Mouse (Mus musculus): ENCODE results near the gene Arhgap17.

- TF ChIP-seq POLR2A (IDR thresholded peaks at IDR 0.05; ENCODE audit: control insufficient read depth in 1 of 2, insufficient read depth in 1 of 2, low read depth in 1 of 2, low read length in 2 of 2, poor library complexity in 1 of 2), result peak; percentile 43 to 87; a peak in 2 of 4 replicates
- no peak for TF ChIP-seq SMC3 (IDR thresholded peaks at IDR 0.05; ENCODE audit: low read depth, low read length)
- no peak for TF ChIP-seq EP300 (IDR thresholded peaks at IDR 0.05; ENCODE audit: low read depth in 1 of 2, low read length in 2 of 2)
- TF ChIP-seq CTCF (IDR thresholded peaks at IDR 0.05 in 2 of 3, conservative IDR thresholded peaks at IDR 0.05 in 1 of 3; ENCODE audit: control insufficient read depth in 1 of 3, insufficient read depth in 1 of 3, low read depth in 2 of 3, low read length in 3 of 3, poor library complexity in 1 of 3, severe bottlenecking in 1 of 3), result no peak
- TF ChIP-seq SIN3A (IDR thresholded peaks at IDR 0.05; ENCODE audit: low read length), result peak; percentile 85
- no peak for TF ChIP-seq ZC3H11A (IDR thresholded peaks at IDR 0.05; ENCODE audit: low read depth, low read length)
- TF ChIP-seq RCOR1 (IDR thresholded peaks at IDR 0.05; ENCODE audit: low read depth, low read length), result no peak
- no peak for TF ChIP-seq MYB (IDR thresholded peaks at IDR 0.05; ENCODE audit: low read depth, low read length)
- TF ChIP-seq ELF1 (IDR thresholded peaks at IDR 0.05; ENCODE audit: low read depth, low read length), result peak; percentile 99
- TF ChIP-seq CHD1 (IDR thresholded peaks at IDR 0.05; ENCODE audit: low read depth, low read length), result no peak
- no peak for TF ChIP-seq TAL1 (IDR thresholded peaks at IDR 0.05; ENCODE audit: low read length)
- no peak for TF ChIP-seq USF2 (IDR thresholded peaks at IDR 0.05; ENCODE audit: borderline replicate concordance in 1 of 2, insufficient read depth in 1 of 2, low read depth in 1 of 2, low read length in 2 of 2)
- peak; percentile 99 for TF ChIP-seq HCFC1 (IDR thresholded peaks at IDR 0.05; ENCODE audit: low read depth, low read length)
- TF ChIP-seq ETS1 (IDR thresholded peaks at IDR 0.05; ENCODE audit: low read depth, low read length), result no peak
These were observed 8.0 kb upstream of the Arhgap17 start for GRCm38 (mm10) chr7:123377443-123378400.
